Mouse (Mus musculus) megakaryocyte, embryonic 14.5 days (primary cell): ENCODE measurements around the gene Kansl3. TPM values are rescaled to one million over a fixed set of nuclear protein-coding genes. Genes with fewer than 3 reads are reported as not detected.

Source experiments
- H3K27me3 ChIP-seq: replicated peaks from 2 replicates; pipeline ENCODE3; 2012; ENCODE audit warnings: inconsistent platforms
- H3K36me3 ChIP-seq: replicated peaks from 2 replicates; pipeline ENCODE3; 2012; ENCODE audit warnings: low read length, inconsistent platforms, mixed read lengths
- H3K4me1 ChIP-seq: 2 replicates; pipeline ENCODE4 v1.6.1; 2012; ENCODE audit warnings: inconsistent platforms
- H3K4me3 ChIP-seq: replicated peaks from 2 replicates; pipeline ENCODE3; 2012; ENCODE audit warnings: moderate library complexity, mild to moderate bottlenecking, inconsistent platforms
- H3K9me3 ChIP-seq: 2 replicates; pipeline ENCODE4 v1.6.1; 2012; ENCODE audit warnings: inconsistent platforms
- FLI1 ChIP-seq: IDR thresholded peaks from 2 replicates; pipeline ENCODE4 v1.6.1; 2012; ENCODE audit warnings: low read length, inconsistent platforms, mixed read lengths
- GATA1 ChIP-seq: IDR thresholded peaks from 3 replicates; pipeline ENCODE4 v1.6.1; 2012; ENCODE audit warnings: mixed read lengths, low read length, inconsistent platforms, borderline replicate concordance
- polyA plus RNA-seq: library from polyadenylated mRNA; stranded (reverse); fragments of >175 nt; gene quantifications from 2 replicates; pipeline ENCODE4 v1.2.3, GENCODE M21; 2012; ENCODE audit warnings: low replicate concordance; ENCODE audit not compliant: insufficient read depth

Kansl3 gene
- polyA plus RNA-seq, 1 experiment: 5.8 TPM

GRCm38 (mm10) chr1:36367698-36368097 is 1.3 kb downstream of the Kansl3 start:
- TF ChIP-seq FLI1 (no peak), GATA1 (no peak)
- H3K9me3 ChIP-seq: no peaks in the 10 kb centered on the region
- peaks cover 42% of the 10 kb centered on the region for H3K36me3 ChIP-seq
- peaks cover 29% of the 10 kb centered on the region for H3K4me1 ChIP-seq
- peaks cover 8% of the 10 kb centered on the region for H3K27me3 ChIP-seq
- H3K4me3 ChIP-seq: peak overlapping the region; percentile 95

GRCm38 (mm10) chr1:36356955-36357695 is 11.9 kb downstream of the Kansl3 start:
- no peak for TF ChIP-seq GATA1
- no peak for TF ChIP-seq FLI1
- H3K4me3 ChIP-seq: no peak overlapping the region
- peaks cover 7% of the 10 kb centered on the region for H3K4me1 ChIP-seq
- H3K36me3 ChIP-seq: peaks cover 92% of the 10 kb centered on the region
- H3K27me3 ChIP-seq: no peaks in the 10 kb centered on the region
- no peaks in the 10 kb centered on the region for H3K9me3 ChIP-seq

- Histone ChIP-seq H3K4me1 (no peaks in the 10 kb centered on the region; the same call in 1 of the 2 replicates), H3K9me3 (no peaks in the 10 kb centered on the region), H3K4me3 (no peak overlapping the region), H3K36me3 (peaks cover 98% of the 10 kb centered on the region), H3K27me3 (no peaks in the 10 kb centered on the region)
- no peak for TF ChIP-seq GATA1
- no peak for TF ChIP-seq FLI1
These were observed 16.6 kb downstream of the Kansl3 start for GRCm38 (mm10) chr1:36352351-36352750.

GRCm38 (mm10) chr1:36342547-36342946 is 26.4 kb downstream of the Kansl3 start:
- H3K4me1 ChIP-seq: peaks cover 15% of the 10 kb centered on the region
- no peaks in the 10 kb centered on the region for H3K9me3 ChIP-seq
- no peak overlapping the region for H3K4me3 ChIP-seq
- peaks cover 100% of the 10 kb centered on the region for H3K36me3 ChIP-seq
- no peaks in the 10 kb centered on the region for H3K27me3 ChIP-seq
- TF ChIP-seq GATA1: no peak
- no peak for TF ChIP-seq FLI1

GRCm38 (mm10) chr1:36332955-36333887 is 35.8 kb downstream of the Kansl3 start:
- Histone ChIP-seq H3K4me1 (peaks cover 2% of the 10 kb centered on the region; the same call in 1 of the 2 replicates), H3K27me3 (no peaks in the 10 kb centered on the region), H3K4me3 (no peak overlapping the region), H3K9me3 (no peaks in the 10 kb centered on the region), H3K36me3 (peaks cover 68% of the 10 kb centered on the region)
- TF ChIP-seq FLI1: no peak
- no peak for TF ChIP-seq GATA1

- Histone ChIP-seq H3K4me3 (no peak overlapping the region), H3K36me3 (peaks cover 59% of the 10 kb centered on the region), H3K9me3 (no peaks in the 10 kb centered on the region), H3K27me3 (peaks cover 2% of the 10 kb centered on the region), H3K4me1 (no peaks in the 10 kb centered on the region)
- TF ChIP-seq GATA1: no peak
- no peak for TF ChIP-seq FLI1
These were observed 37.2 kb downstream of the Kansl3 start for GRCm38 (mm10) chr1:36331743-36332142.

GRCm38 (mm10) chr1:36326815-36327214 is 42.2 kb downstream of the Kansl3 start:
- no peaks in the 10 kb centered on the region for H3K4me1 ChIP-seq
- H3K9me3 ChIP-seq: no peaks in the 10 kb centered on the region
- H3K36me3 ChIP-seq: peaks cover 23% of the 10 kb centered on the region
- H3K27me3 ChIP-seq: peaks cover 15% of the 10 kb centered on the region
- TF ChIP-seq GATA1 (no peak), FLI1 (no peak)
- H3K4me3 ChIP-seq: no peak overlapping the region

- no peak for TF ChIP-seq GATA1
- TF ChIP-seq FLI1: no peak
- Histone ChIP-seq H3K9me3 (no peaks in the 10 kb centered on the region), H3K27me3 (peaks cover 24% of the 10 kb centered on the region), H3K4me1 (no peaks in the 10 kb centered on the region), H3K4me3 (no peak overlapping the region), H3K36me3 (peaks cover 18% of the 10 kb centered on the region)
These were observed 43.1 kb downstream of the Kansl3 start for GRCm38 (mm10) chr1:36325900-36326321.

- TF ChIP-seq FLI1 (no peak), GATA1 (no peak)
- Histone ChIP-seq H3K36me3 (peaks cover 23% of the 10 kb centered on the region), H3K9me3 (no peaks in the 10 kb centered on the region), H3K4me1 (no peaks in the 10 kb centered on the region), H3K27me3 (peaks cover 45% of the 10 kb centered on the region), H3K4me3 (no peak overlapping the region)
These were observed 45.1 kb downstream of the Kansl3 start for GRCm38 (mm10) chr1:36323746-36324448.

GRCm38 (mm10) chr1:36323076-36323475 is 45.9 kb downstream of the Kansl3 start:
- Histone ChIP-seq H3K27me3 (peaks cover 53% of the 10 kb centered on the region), H3K36me3 (peaks cover 23% of the 10 kb centered on the region), H3K9me3 (no peaks in the 10 kb centered on the region), H3K4me1 (no peaks in the 10 kb centered on the region), H3K4me3 (no peak overlapping the region)
- no peak for TF ChIP-seq FLI1
- TF ChIP-seq GATA1: no peak
